12 mouse cellular contexts compared by ENCODE assay signal in the genomic region with DNA sequence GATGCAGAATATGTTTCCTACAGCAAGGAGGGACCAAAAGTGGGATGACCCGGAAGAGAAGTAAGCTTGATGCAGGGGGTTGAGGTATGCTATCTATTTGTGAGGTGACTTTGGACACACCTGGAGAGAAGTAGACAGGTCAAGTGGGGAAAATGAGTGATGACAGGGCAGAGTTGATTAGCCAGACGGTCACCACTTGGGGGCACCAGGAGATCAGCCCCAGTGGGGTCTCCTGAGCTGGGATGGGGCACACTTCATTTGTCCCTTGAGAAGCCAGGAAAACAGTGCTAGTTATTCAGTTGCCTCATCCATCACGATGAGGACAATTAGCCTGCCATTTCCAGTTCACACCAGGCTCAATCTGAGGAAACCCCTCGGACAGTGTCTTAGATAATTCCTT. TPM values are rescaled to one million over a fixed set of nuclear protein-coding genes. Genes with fewer than 3 reads are reported as not detected.
A peak's percentile ranks its signal among the peaks of the same experiment; 100 is the strongest.
DNase-seq lines count a peak whose midpoint lies in the region; ATAC-seq and TF ChIP-seq lines count a peak whose summit lies in the region.
"Had no signal": no experiment of that assay in that cellular context is flagged by ENCODE, and none has a peak within 500 bp of the region (broad histone marks: within the 10 kb centered on the region; RNA-seq: fewer than 3 reads in every experiment).

No protein-coding gene starts in this region.

- no peaks in the 10 kb centered on the region for H3K27me3 ChIP-seq in neural tube, embryonic 15.5 days (replicated peaks)

- H3K9ac ChIP-seq in neural tube, embryonic 15.5 days (replicated peaks) = no peak overlapping the region
- H3K9ac ChIP-seq: heart, embryonic 13.5 days had no signal

- 24% methylated on average over 4 of the region's 4 CpGs for whole genome bisulfite sequencing in lung, adult 2 months
- WGBS in neural tube, embryonic 15.5 days = 32% methylated on average over 4 of the region's 4 CpGs

- no peak for TF ChIP-seq POLR2A in lung, adult 2 months (IDR thresholded peaks at IDR 0.05; ENCODE audit: borderline replicate concordance, extremely low read depth, low read depth, low read length)

- TF ChIP-seq CTCF in lung, adult 2 months (IDR thresholded peaks at IDR 0.05; ENCODE audit: insufficient read depth, low read length) = peak; percentile 42

- DNase-seq in embryo, embryonic 10 days (ENCODE audit: low spot score) = peak; percentile 15
- DNase-seq in embryo, embryonic 11 days = no peak
- DNase-seq in lung, adult 2 months = no peak
- DNase-seq in lung, postnatal 10 days = no peak
- DNase-seq in NIH3T3 (ENCODE audit: low read depth) = peak; percentile 13
- no peak for DNase-seq in ovary, postnatal 14 days (ENCODE audit: low spot score)
- DNase-seq: adrenal gland, adult 8-10 months; kidney, adult 11 months had no signal

- H3K36me3 ChIP-seq in neural tube, embryonic 15.5 days = no peaks in the 10 kb centered on the region
- H3K36me3 ChIP-seq: heart, embryonic 13.5 days had no signal

- no peak overlapping the region for H3K4me3 ChIP-seq in lung, adult 2 months (replicated peaks; ENCODE audit: extremely low read depth, low read depth, low read length)
- H3K4me3 ChIP-seq in neural tube, embryonic 15.5 days (replicated peaks) = no peak overlapping the region
- H3K4me3 ChIP-seq: heart, embryonic 13.5 days had no signal

- H3K4me2 ChIP-seq in neural tube, embryonic 15.5 days = no peak overlapping the region
- H3K4me2 ChIP-seq: heart, embryonic 13.5 days had no signal

- no peak overlapping the region for H3K27ac ChIP-seq in neural tube, embryonic 15.5 days (replicated peaks)
- H3K27ac ChIP-seq: heart, embryonic 13.5 days had no signal

- peak; percentile 49; the same call in 1 of the 2 replicates for ATAC-seq in megakaryocyte, adult 5-6 weeks (ENCODE audit: poor library complexity, severe bottlenecking)
- ATAC-seq in neural tube, embryonic 15.5 days (ENCODE audit: low FRiP score) = no peak
- ATAC-seq: forebrain, embryonic 16.5 days had no signal

- no peaks in the 10 kb centered on the region for H3K9me3 ChIP-seq in neural tube, embryonic 15.5 days (replicated peaks)
- H3K9me3 ChIP-seq: heart, embryonic 13.5 days had no signal

- H3K4me1 ChIP-seq in lung, adult 2 months (ENCODE audit: control insufficient read depth, insufficient read depth, low read length) = no peaks in the 10 kb centered on the region
- H3K4me1 ChIP-seq in neural tube, embryonic 15.5 days = peaks cover 9% of the 10 kb centered on the region

RNA-seq across cellular contexts. Expression of gene Rcn1, which starts 31.5 kb away (rescaled TPM):
- polyA plus RNA-seq in lung, adult 2 months (2012; rRNA removed) = 20.6 and 23.8 TPM in 2 replicates
- total RNA-seq in megakaryocyte, adult 5-6 weeks (2015) = 3.1 and 4.4 TPM in 2 replicates
- 10.4 and 13.0 TPM in 2 replicates for total RNA-seq in megakaryocyte, adult 5-6 weeks (2017)
- polyA plus RNA-seq in neural tube, embryonic 15.5 days (2015; fragmentation: Nextera tagmentation; extraction: Ambion mirVana) = 73.5 and 85.4 TPM in 2 replicates

Comparison
In these comparisons a context has a peak if more than half of its experiments do, and no peak if none do; other contexts are left out.
1. DNase-seq: peak in embryo, embryonic 10 days (single experiment) and NIH3T3 (single experiment); none in embryo, embryonic 11 days (single experiment), lung, adult 2 months (single experiment), lung, postnatal 10 days (single experiment) and ovary, postnatal 14 days (single experiment).